Mouse (Mus musculus) limb, embryonic 12.5 days (tissue): ENCODE data around the gene Igfbp4. TPM values are rescaled to one million over a fixed set of nuclear protein-coding genes. Genes with fewer than 3 reads are reported as not detected.
A peak's percentile ranks its signal among the peaks of the same experiment; 100 is the strongest.

Experiments
- ATAC-seq: fragments of 200-750 bp; cut with Nextera tagmentation; 2 replicates; pipeline ENCODE4 v1.8.0; 2017; ENCODE audit warnings: low read depth, moderate TSS enrichment; ENCODE audit not compliant: insufficient number of reproducible peaks, insufficient read depth, low FRiP score, low TSS enrichment
- H3K27ac ChIP-seq: fragments of 300-500 bp; sonication (generic); 2 replicates; pipeline ENCODE4 v1.5.1; 2016; ENCODE audit warnings: mild to moderate bottlenecking, moderate library complexity
- H3K27me3 ChIP-seq: fragments of 300-500 bp; sonication (generic); 2 replicates; pipeline ENCODE4 v1.6.1; 2016; ENCODE audit warnings: mild to moderate bottlenecking, moderate library complexity
- H3K36me3 ChIP-seq: fragments of 300-500 bp; sonication (generic); 2 replicates; pipeline ENCODE4 v1.6.1; 2016; ENCODE audit warnings: mild to moderate bottlenecking, moderate library complexity
- H3K4me1 ChIP-seq: fragments of 300-500 bp; sonication (generic); replicated peaks from 2 replicates; pipeline ENCODE4 v1.6.1; 2016
- H3K4me2 ChIP-seq: fragments of 300-500 bp; sonication (generic); 2 replicates; pipeline ENCODE4 v1.6.1; 2016; ENCODE audit warnings: mild to moderate bottlenecking, moderate library complexity
- H3K4me3 ChIP-seq: fragments of 300-500 bp; sonication (generic); replicated peaks from 2 replicates; pipeline ENCODE4 v1.5.1; 2016; ENCODE audit warnings: mild to moderate bottlenecking
- H3K9ac ChIP-seq: fragments of 300-500 bp; sonication (generic); replicated peaks from 2 replicates; pipeline ENCODE4 v1.6.1; 2016; ENCODE audit warnings: mild to moderate bottlenecking, moderate library complexity
- H3K9me3 ChIP-seq: fragments of 300-500 bp; sonication (generic); 2 replicates; pipeline ENCODE4 v1.6.1; 2016; ENCODE audit warnings: mild to moderate bottlenecking, moderate library complexity
- WGBS: fragments of 180-500 bp; shearing (Covaris S2); methylation state at CpG from one replicate; pipeline ENCODE4 v1.1.7; 2016; 5-methylcytosine and 5-hydroxymethylcytosine counted together
- polyA plus RNA-seq: library from polyadenylated mRNA; unstranded; fragments of >200 nt; fragmentation: Nextera tagmentation; extraction: Ambion mirVana; gene quantifications from 2 replicates; pipeline ENCODE4 v1.2.1, GENCODE M21; 2016

The Igfbp4 gene
- polyA plus RNA-seq, 1 experiment from 2014 or later, result 1,115 TPM

DNA sequence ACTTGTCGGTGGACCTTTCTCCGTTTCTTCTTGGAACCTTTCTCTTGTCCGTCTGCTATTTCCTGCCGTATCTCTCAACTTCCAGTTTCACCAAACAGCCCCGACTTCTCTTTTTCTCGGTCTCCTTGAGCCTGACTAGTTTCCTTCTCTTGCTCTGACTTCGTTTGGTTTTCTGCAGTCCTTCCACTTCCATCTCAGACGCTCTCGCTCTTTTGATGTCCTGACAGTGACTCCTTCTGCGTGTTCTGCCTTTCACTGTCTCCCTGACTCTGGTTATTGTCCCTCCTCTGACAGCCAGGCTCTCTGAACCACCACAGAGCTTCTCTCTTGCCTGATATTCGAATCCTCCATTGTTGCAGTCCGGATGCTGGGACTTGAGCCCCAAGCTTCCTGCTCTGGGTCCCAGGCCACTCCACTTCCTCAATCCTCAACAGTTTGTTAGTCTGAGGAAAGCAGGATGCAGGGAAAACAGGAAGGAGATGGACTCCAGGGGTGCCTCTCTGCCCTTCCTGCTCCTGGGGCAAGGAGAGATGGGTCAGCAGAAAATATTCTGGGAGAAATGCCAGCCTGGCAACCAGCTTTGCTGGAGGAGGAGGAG is 1.9 kb downstream of the Igfbp4 start:
- peaks cover 36% of the 10 kb centered on the region for H3K36me3 ChIP-seq

GRCm38 (mm10) chr11:99043632-99044031 is 2.6 kb downstream of the Igfbp4 start:
- ATAC-seq, result no peak
- Histone ChIP-seq H3K4me1 (peaks cover 65% of the 10 kb centered on the region), H3K36me3 (peaks cover 43% of the 10 kb centered on the region), H3K4me2 (peak overlapping the region; percentile 85), H3K27ac (no peak overlapping the region), H3K27me3 (no peaks in the 10 kb centered on the region), H3K4me3 (peak overlapping the region; percentile 97), H3K9ac (no peak overlapping the region; the same call in 1 of the 2 replicates), H3K9me3 (no peaks in the 10 kb centered on the region)
- WGBS, result 55% methylated on average over 6 of the region's 6 CpGs

More for the DNA sequence above, 1.9 kb downstream of the Igfbp4 start:
- no peak for ATAC-seq
- H3K4me3 ChIP-seq, result peak overlapping the region; percentile 97
- peak overlapping the region; percentile 98 for H3K27ac ChIP-seq
- no peaks in the 10 kb centered on the region for H3K27me3 ChIP-seq
- H3K9ac ChIP-seq, result peak overlapping the region; percentile 98
- peaks cover 58% of the 10 kb centered on the region for H3K4me1 ChIP-seq
- 26% methylated on average over 12 of the region's 12 CpGs for WGBS
- no peaks in the 10 kb centered on the region for H3K9me3 ChIP-seq
- H3K4me2 ChIP-seq, result peak overlapping the region; percentile 85

DNA sequence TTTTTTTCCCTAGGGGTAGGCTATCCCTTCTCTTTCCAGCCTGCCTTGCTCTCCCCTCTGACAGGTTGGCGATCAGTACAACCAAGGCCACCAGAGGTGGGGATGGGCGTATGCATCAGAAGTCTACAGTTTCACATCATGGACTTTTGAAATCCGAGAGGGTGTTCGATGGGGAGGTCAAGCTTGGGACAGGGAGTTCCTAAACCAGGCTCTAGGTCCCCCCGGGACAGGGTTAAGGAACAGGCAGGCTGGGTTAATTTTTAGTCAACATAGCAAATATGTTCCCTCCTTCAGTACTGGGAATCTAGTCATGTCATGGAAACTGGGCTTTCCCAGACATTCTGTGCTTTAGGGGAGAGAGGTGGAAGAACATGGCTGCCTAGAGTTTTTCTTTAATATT is 3.3 kb downstream of the Igfbp4 start:
- peak overlapping the region; percentile 8 for H3K9ac ChIP-seq
- peak overlapping the region; percentile 51; the same call in 1 of the 2 replicates for H3K27ac ChIP-seq
- H3K36me3 ChIP-seq, result peaks cover 50% of the 10 kb centered on the region
- peaks cover 66% of the 10 kb centered on the region for H3K4me1 ChIP-seq
- WGBS, result 43% methylated on average over 5 of the region's 5 CpGs
- peak overlapping the region; percentile 85 for H3K4me2 ChIP-seq
- H3K9me3 ChIP-seq, result no peaks in the 10 kb centered on the region
- no peak for ATAC-seq
- no peaks in the 10 kb centered on the region for H3K27me3 ChIP-seq
- H3K4me3 ChIP-seq, result peak overlapping the region; percentile 97

DNA sequence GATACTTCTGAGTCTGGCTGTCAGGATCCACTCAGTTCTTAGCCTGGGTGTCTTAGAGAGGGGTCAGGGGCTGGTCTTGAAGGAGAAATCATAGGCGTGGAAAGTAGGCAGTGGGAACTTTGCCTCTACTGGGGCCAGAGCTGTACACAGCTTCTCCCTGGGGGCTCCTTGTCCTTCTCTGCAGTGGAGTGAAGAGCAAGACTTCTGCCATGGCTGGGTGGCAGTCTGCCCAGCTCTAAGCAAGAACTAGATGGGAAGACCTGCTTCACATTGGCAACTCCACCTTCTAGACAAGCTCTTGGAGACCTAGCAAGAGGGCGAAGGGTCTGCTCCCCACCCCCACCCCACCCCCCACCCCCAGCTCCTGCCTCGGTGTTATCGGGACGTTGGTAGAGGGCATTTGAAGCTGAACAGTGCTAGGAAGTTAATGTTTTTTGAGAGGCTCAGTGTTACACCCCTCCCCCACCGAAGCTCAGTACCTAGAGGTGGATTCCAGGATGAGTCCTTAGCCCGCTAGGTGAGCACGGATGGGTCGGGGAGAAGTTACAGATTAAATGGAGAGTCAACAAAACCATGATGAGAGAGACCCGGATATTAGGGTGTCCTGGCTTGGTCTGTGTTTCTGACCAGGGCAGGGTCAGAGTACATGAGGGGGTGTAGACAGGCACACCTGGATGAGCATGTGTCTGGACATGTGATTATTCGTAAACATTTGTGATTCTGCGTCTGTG is 4.3 kb downstream of the Igfbp4 start:
- no peak for ATAC-seq
- peaks cover 60% of the 10 kb centered on the region for H3K36me3 ChIP-seq
- peak overlapping the region; percentile 97 for H3K4me3 ChIP-seq
- H3K4me1 ChIP-seq, result peaks cover 66% of the 10 kb centered on the region
- no peaks in the 10 kb centered on the region for H3K27me3 ChIP-seq
- H3K4me2 ChIP-seq, result peak overlapping the region; percentile 85
- H3K27ac ChIP-seq, result peak overlapping the region; percentile 93
- 73% methylated on average over 12 of the region's 12 CpGs for WGBS
- H3K9ac ChIP-seq, result peak overlapping the region; percentile 24; the same call in 1 of the 2 replicates
- H3K9me3 ChIP-seq, result no peaks in the 10 kb centered on the region

DNA sequence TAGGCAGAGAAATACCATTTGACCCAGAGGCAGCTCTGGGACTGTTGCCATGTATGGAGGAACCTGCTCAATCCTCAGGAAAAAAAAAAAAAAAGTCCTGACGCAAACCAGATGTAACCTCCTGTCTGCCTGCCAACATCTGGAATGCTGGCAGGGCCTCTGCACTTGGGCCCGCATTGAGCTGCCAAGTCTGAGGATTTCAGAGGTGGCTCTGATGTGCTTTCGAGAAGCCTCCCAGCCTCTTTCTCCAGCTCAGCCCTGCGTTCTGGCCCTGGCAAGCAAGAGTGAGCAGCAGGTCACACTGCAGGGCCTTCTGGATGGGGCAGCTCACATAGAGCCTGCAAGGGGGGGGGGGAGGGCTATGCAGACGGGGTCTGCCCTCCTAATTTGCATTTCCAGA is 6.1 kb downstream of the Igfbp4 start:
- peak overlapping the region; percentile 85 for H3K4me2 ChIP-seq
- WGBS, result 8% methylated on average over 5 of the region's 5 CpGs
- H3K27ac ChIP-seq, result peak overlapping the region; percentile 93
- peak overlapping the region; percentile 97 for H3K4me3 ChIP-seq
- no peaks in the 10 kb centered on the region for H3K27me3 ChIP-seq
- peak overlapping the region; percentile 46; the same call in 1 of the 2 replicates for H3K9ac ChIP-seq
- ATAC-seq, result no peak
- peaks cover 78% of the 10 kb centered on the region for H3K36me3 ChIP-seq
- H3K4me1 ChIP-seq, result peaks cover 63% of the 10 kb centered on the region
- H3K9me3 ChIP-seq, result no peaks in the 10 kb centered on the region

DNA sequence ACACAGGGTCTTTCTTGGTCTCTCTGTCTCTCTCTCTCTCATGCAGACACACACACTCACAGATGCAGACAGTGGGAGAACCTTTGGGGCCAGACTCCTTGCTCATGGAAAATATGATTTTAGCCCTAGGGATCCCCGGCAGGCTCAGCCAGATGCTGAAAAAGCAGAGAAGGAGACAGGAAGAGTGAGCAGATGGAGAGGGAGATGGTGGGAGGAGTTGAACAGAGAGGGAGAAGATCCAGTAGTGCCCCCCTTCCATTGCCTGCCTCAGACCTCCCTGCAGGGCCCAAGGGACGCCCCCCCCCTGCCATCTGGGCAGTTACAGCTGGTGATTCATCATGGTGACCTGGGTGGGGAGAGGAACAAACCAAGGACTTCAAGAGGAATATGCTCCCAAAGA is 6.6 kb downstream of the Igfbp4 start:
- Histone ChIP-seq H3K9ac (peak overlapping the region; percentile 46; the same call in 1 of the 2 replicates), H3K4me1 (peaks cover 61% of the 10 kb centered on the region), H3K4me2 (peak overlapping the region; percentile 85), H3K27me3 (no peaks in the 10 kb centered on the region), H3K36me3 (peaks cover 83% of the 10 kb centered on the region), H3K4me3 (0 out of 2 replicates have a peak overlapping the region, but pooled peaks have one; percentile 97), H3K27ac (peak overlapping the region; percentile 93), H3K9me3 (no peaks in the 10 kb centered on the region)
- no peak for ATAC-seq
- WGBS, result 46% methylated on average over 2 of the region's 2 CpGs

GRCm38 (mm10) chr11:99055143-99055542 is 14.1 kb downstream of the Igfbp4 start:
- H3K4me1 ChIP-seq, result peaks cover 29% of the 10 kb centered on the region
- peaks cover 6% of the 10 kb centered on the region; the same call in 1 of the 2 replicates for H3K9me3 ChIP-seq
- H3K9ac ChIP-seq, result no peak overlapping the region
- H3K36me3 ChIP-seq, result peaks cover 45% of the 10 kb centered on the region
- 29% methylated on average over 4 of the region's 4 CpGs for WGBS
- H3K4me2 ChIP-seq, result peak overlapping the region; percentile 15
- no peaks in the 10 kb centered on the region for H3K27me3 ChIP-seq
- no peak for ATAC-seq
- peak overlapping the region; percentile 86 for H3K27ac ChIP-seq
- H3K4me3 ChIP-seq, result no peak overlapping the region

DNA sequence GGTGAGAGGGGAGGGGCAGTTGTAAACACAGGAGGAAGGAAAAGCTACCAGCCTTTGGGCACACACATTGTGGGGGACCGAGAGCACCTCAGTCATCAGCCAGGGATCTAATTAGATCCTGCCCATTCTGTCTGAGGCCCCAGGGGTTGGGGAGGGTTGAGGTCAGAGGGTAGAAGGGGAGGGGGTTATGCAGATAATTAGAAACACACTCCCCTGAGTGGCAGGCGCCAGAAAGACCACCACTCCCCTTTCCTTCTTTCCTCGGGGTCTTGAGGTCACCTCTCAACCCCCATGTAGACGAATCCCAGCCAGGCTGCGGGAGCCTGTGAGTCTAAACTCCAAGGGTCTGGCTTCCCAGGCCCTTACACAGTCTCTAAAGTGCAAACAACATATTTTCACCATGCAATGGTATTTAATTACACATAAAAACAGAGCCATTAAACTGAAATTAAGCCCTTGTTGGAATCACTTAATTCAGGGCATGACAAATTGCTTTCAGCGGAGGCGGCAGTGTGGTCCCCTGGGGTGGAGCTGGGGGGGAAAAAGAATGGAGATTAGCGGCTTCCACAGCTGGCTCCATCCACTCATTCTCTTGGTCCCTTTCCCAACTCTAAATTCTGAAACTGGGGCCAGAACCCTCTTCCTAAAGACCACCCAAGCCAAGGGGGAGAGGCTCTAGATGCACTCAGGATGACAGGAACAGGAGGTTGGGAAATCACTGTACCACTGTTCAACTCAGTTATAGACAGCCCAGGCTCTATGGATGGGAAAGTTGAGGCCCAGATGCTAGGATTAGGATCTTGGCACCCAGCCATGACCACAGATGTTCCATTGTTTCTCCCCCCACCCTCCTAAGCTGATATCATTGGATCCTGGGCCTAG is 14.8 kb downstream of the Igfbp4 start:
- Histone ChIP-seq H3K4me1 (peaks cover 35% of the 10 kb centered on the region), H3K4me2 (peak overlapping the region; percentile 15), H3K36me3 (peaks cover 38% of the 10 kb centered on the region), H3K9me3 (peaks cover 6% of the 10 kb centered on the region; the same call in 1 of the 2 replicates), H3K9ac (no peak overlapping the region), H3K4me3 (no peak overlapping the region), H3K27ac (peak overlapping the region; percentile 86), H3K27me3 (no peaks in the 10 kb centered on the region)
- WGBS, result 5% methylated on average over 8 of the region's 8 CpGs
- ATAC-seq, result peak; percentile 58

- no peak for ATAC-seq
- H3K4me1 ChIP-seq, result peaks cover 39% of the 10 kb centered on the region
Measured at GRCm38 (mm10) chr11:99060435-99060834, 19.4 kb downstream of the Igfbp4 start.

DNA sequence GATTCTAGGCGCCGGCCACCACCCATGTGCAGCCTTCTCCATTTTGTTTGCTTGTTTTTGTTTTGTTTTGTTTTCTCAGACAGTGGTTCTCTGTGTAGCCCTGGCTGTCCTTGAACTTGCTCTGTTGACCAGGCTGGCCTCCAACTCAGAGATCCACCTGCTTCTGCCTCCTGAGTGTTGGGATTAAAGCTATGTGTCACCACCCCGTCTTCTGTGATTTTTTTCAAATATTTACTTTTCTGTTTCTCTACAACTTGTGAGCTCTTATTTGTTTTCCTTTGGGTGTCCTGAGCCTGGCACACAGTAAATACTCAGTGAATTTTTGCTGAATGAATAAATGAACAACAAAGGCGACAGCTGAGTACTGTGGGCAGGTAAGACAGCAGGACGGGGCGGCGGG is 21.6 kb downstream of the Igfbp4 start:
- no peaks in the 10 kb centered on the region for H3K27me3 ChIP-seq
- H3K4me2 ChIP-seq, result no peak overlapping the region
- no peaks in the 10 kb centered on the region for H3K36me3 ChIP-seq
- 85% methylated on average over 7 of the region's 7 CpGs for WGBS
- no peak for ATAC-seq
- H3K4me3 ChIP-seq, result no peak overlapping the region
- H3K9me3 ChIP-seq, result peaks cover 6% of the 10 kb centered on the region; the same call in 1 of the 2 replicates
- no peak overlapping the region; the same call in 1 of the 2 replicates for H3K27ac ChIP-seq
- H3K9ac ChIP-seq, result no peak overlapping the region
- peaks cover 36% of the 10 kb centered on the region for H3K4me1 ChIP-seq

More at GRCm38 (mm10) chr11:99060435-99060834, 19.4 kb downstream of the Igfbp4 start:
- peaks cover 6% of the 10 kb centered on the region; the same call in 1 of the 2 replicates for H3K9me3 ChIP-seq
- 78% methylated on average over 3 of the region's 3 CpGs for WGBS
- H3K9ac ChIP-seq, result no peak overlapping the region
- H3K36me3 ChIP-seq, result no peaks in the 10 kb centered on the region
- H3K27me3 ChIP-seq, result no peaks in the 10 kb centered on the region
- H3K4me2 ChIP-seq, result no peak overlapping the region
- H3K4me3 ChIP-seq, result no peak overlapping the region
- H3K27ac ChIP-seq, result peak overlapping the region; percentile 74
